In genomic region chr15:85154091-85154490, GRCm38 (mm10) we compare ENCODE assay signal across 19 mouse cellular contexts. TPM values are rescaled to one million over a fixed set of nuclear protein-coding genes. Genes with fewer than 3 reads are reported as not detected.
"Had no signal": no experiment of that assay in that cellular context is flagged by ENCODE, and none has a peak within 500 bp of the region (broad histone marks: within the 10 kb centered on the region; RNA-seq: fewer than 3 reads in every experiment).

No protein-coding gene starts in this region.

- DNase-seq: lung, embryonic 14.5 days; lung, postnatal 10 days; midbrain, embryonic 14.5 days; retina, postnatal 1 day; right cerebral cortex, adult 18-20 months; right cerebral cortex, postnatal 25 days; right cerebral cortex, postnatal 4 days; spleen, adult 18-20 months; thymus, adult 18-20 months; thymus, postnatal 14 days; thymus, postnatal 36 days had no signal

- H3K4me2 ChIP-seq: lung, embryonic 14.5 days; midbrain, embryonic 12.5 days; neural tube, embryonic 13.5 days; neural tube, embryonic 15.5 days had no signal

- H3K9me3 ChIP-seq: midbrain, embryonic 10.5 days; midbrain, embryonic 12.5 days; neural tube, embryonic 13.5 days; neural tube, embryonic 15.5 days had no signal

- H3K36me3 ChIP-seq: midbrain, embryonic 10.5 days; midbrain, embryonic 12.5 days; neural tube, embryonic 13.5 days; neural tube, embryonic 15.5 days had no signal

- H3K27ac ChIP-seq: midbrain, embryonic 10.5 days; midbrain, embryonic 12.5 days; neural tube, embryonic 13.5 days; neural tube, embryonic 15.5 days had no signal

- ATAC-seq: midbrain, embryonic 16.5 days had no signal

- H3K9ac ChIP-seq: lung, embryonic 14.5 days; midbrain, embryonic 12.5 days; neural tube, embryonic 13.5 days; neural tube, embryonic 15.5 days had no signal

- H3K27me3 ChIP-seq: midbrain, embryonic 12.5 days; neural tube, embryonic 13.5 days; neural tube, embryonic 15.5 days had no signal

- H3K4me1 ChIP-seq: midbrain, embryonic 12.5 days had no signal

- H3K4me3 ChIP-seq: midbrain, embryonic 10.5 days; midbrain, embryonic 12.5 days; myocyte; neural tube, embryonic 13.5 days; neural tube, embryonic 15.5 days had no signal

RNA-seq across cellular contexts. Expression of gene Ribc2, which starts 22.2 kb away (rescaled TPM):
- polyA plus RNA-seq: myocyte; small intestine, adult 2 months had no signal

RNA-seq across cellular contexts. Expression of gene Smc1b, which starts 22.3 kb away (rescaled TPM):
- polyA plus RNA-seq: neural tube, embryonic 11.5 days; neural tube, embryonic 13.5 days; small intestine, adult 2 months had no signal
